ENCODE assay signal across 9 mouse cellular contexts in genomic region chr2:27572261-27572793, GRCm38 (mm10). TPM values are rescaled to one million over a fixed set of nuclear protein-coding genes. Genes with fewer than 3 reads are reported as not detected.
A peak's percentile ranks its signal among the peaks of the same experiment; 100 is the strongest.
DNase-seq lines count a peak whose midpoint lies in the region; ATAC-seq and TF ChIP-seq lines count a peak whose summit lies in the region.
"Had no signal": no experiment of that assay in that cellular context is flagged by ENCODE, and none has a peak within 500 bp of the region (broad histone marks: within the 10 kb centered on the region; RNA-seq: fewer than 3 reads in every experiment).

No protein-coding gene starts in this region.

- H3K9ac ChIP-seq in heart, embryonic 16.5 days (ENCODE audit: low read length): no peak overlapping the region
- H3K9ac ChIP-seq in neural tube, embryonic 14.5 days (replicated peaks; ENCODE audit: low read depth, low read length): no peak overlapping the region

- no peaks in the 10 kb centered on the region for H3K9me3 ChIP-seq in heart, embryonic 16.5 days (replicated peaks; ENCODE audit: control insufficient read depth, low read length)
- no peaks in the 10 kb centered on the region for H3K9me3 ChIP-seq in neural tube, embryonic 14.5 days (ENCODE audit: control insufficient read depth, low read length)
- H3K9me3 ChIP-seq: G1E had no signal

- 0 out of 2 replicates have a peak, but pooled peaks have one; percentile 14 for ATAC-seq in heart, embryonic 16.5 days (replicated peaks; ENCODE audit: extremely low read depth, insufficient read depth, low FRiP score)
- peak; percentile 48 for ATAC-seq in neural tube, embryonic 14.5 days (ENCODE audit: low read depth)
- ATAC-seq in granulocyte monocyte progenitor cell, adult 5-6 weeks (replicated peaks; ENCODE audit: poor library complexity, severe bottlenecking): no peak

- peak; percentile 18 to 26 for DNase-seq in lung, adult 18-20 months
- no peak for DNase-seq in lung, adult 2 months
- peak; percentile 66 to 68 for DNase-seq in kidney, postnatal 36 days
- no peak for DNase-seq in left cerebral cortex, postnatal 36 days (ENCODE audit: low spot score in 2 of 2)
- DNase-seq in gastrocnemius, postnatal 25 days: no peak

- no peak overlapping the region for H3K4me3 ChIP-seq in lung, adult 2 months (replicated peaks; ENCODE audit: extremely low read depth, low read depth, low read length)
- no peak overlapping the region for H3K4me3 ChIP-seq in heart, embryonic 16.5 days (ENCODE audit: low read length)
- H3K4me3 ChIP-seq in neural tube, embryonic 14.5 days (ENCODE audit: low read depth, low read length): no peak overlapping the region

- TF ChIP-seq POLR2A in lung, adult 2 months (IDR thresholded peaks at IDR 0.05; ENCODE audit: borderline replicate concordance, extremely low read depth, low read depth, low read length): no peak

- H3K4me1 ChIP-seq in lung, adult 2 months (ENCODE audit: control insufficient read depth, insufficient read depth, low read length): peaks cover 13% of the 10 kb centered on the region
- peaks cover 10% of the 10 kb centered on the region for H3K4me1 ChIP-seq in heart, embryonic 16.5 days (ENCODE audit: control insufficient read depth, insufficient read depth, low read length)
- H3K4me1 ChIP-seq in neural tube, embryonic 14.5 days (ENCODE audit: control insufficient read depth, insufficient read depth, low read length): peaks cover 20% of the 10 kb centered on the region

- 41% methylated on average over 8 of the region's 8 CpGs for WGBS in lung, adult 2 months
- 54% methylated on average over 8 of the region's 8 CpGs for WGBS in heart, embryonic 16.5 days
- WGBS in neural tube, embryonic 14.5 days: 44% methylated on average over 8 of the region's 8 CpGs

- no peaks in the 10 kb centered on the region for H3K27me3 ChIP-seq in heart, embryonic 16.5 days (ENCODE audit: control insufficient read depth, insufficient read depth, low read length)
- peaks cover 2% of the 10 kb centered on the region for H3K27me3 ChIP-seq in neural tube, embryonic 14.5 days (ENCODE audit: control insufficient read depth, insufficient read depth, low read length)

- intact Hi-C loops in left cerebral cortex, postnatal 36 days (cut with DNase I): no loop called here

- no peaks in the 10 kb centered on the region for H3K36me3 ChIP-seq in heart, embryonic 16.5 days (ENCODE audit: control insufficient read depth, insufficient read depth)
- H3K36me3 ChIP-seq in neural tube, embryonic 14.5 days (ENCODE audit: control insufficient read depth, insufficient read depth, low read length): no peaks in the 10 kb centered on the region
- H3K36me3 ChIP-seq: G1E had no signal

- H3K4me2 ChIP-seq in heart, embryonic 16.5 days (ENCODE audit: low read depth, low read length): no peak overlapping the region
- peak overlapping the region; percentile 26; the same call in 1 of the 2 replicates for H3K4me2 ChIP-seq in neural tube, embryonic 14.5 days (ENCODE audit: low read depth, low read length)

- TF ChIP-seq CTCF in lung, adult 2 months (IDR thresholded peaks at IDR 0.05; ENCODE audit: insufficient read depth, low read length): no peak

- peak overlapping the region; percentile 71 for H3K27ac ChIP-seq in heart, embryonic 16.5 days (ENCODE audit: low read length)
- peak overlapping the region; percentile 88 for H3K27ac ChIP-seq in neural tube, embryonic 14.5 days (ENCODE audit: low read depth, low read length)

RNA-seq across cellular contexts. Expression of gene Wdr5, which starts 57.4 kb away (rescaled TPM):
- polyA plus RNA-seq in lung, adult 2 months (2012; rRNA removed): 21.5 and 21.6 TPM in 2 replicates
- polyA plus RNA-seq in heart, embryonic 16.5 days (2015; fragmentation: Nextera tagmentation; extraction: Ambion mirVana): 32.2 and 34.3 TPM in 2 replicates
- polyA plus RNA-seq in neural tube, embryonic 14.5 days (2014; fragmentation: Nextera tagmentation; extraction: Ambion mirVana): 37.1 and 42.5 TPM in 2 replicates
- 61.9 and 77.1 TPM in 2 replicates for total RNA-seq in granulocyte monocyte progenitor cell, adult 5-6 weeks (2014; fragmentation: Nextera tagmentation)
- total RNA-seq in granulocyte monocyte progenitor cell, adult 5-6 weeks (2017): 76.8 and 88.0 TPM in 2 replicates
- total RNA-seq in left cerebral cortex, postnatal 36 days (2021): 10 to 100 TPM; 24.2 to 28.5 TPM
- total RNA-seq in gastrocnemius, postnatal 25 days (2021): 10 to 100 TPM; 15.4 to 18.3 TPM

Comparison
In these comparisons a context has a peak if more than half of its experiments do, and no peak if none do; other contexts are left out.
1. DNase-seq: peak in lung, adult 18-20 months (2 of 2) and kidney, postnatal 36 days (2 of 2); none in lung, adult 2 months (single experiment), left cerebral cortex, postnatal 36 days (0 of 2) and gastrocnemius, postnatal 25 days (single experiment).